Mouse (Mus musculus): Measurements from ENCODE around the gene Cacna1c.

- TF ChIP-seq EP300 (optimal IDR thresholded peaks at IDR 0.05) (no peak), CTCF (IDR thresholded peaks at IDR 0.05; ENCODE audit: low read depth) (no peak)
Observed at GRCm38 (mm10) chr6:119083559-119083958, 112.7 kb downstream of the Cacna1c start.
